ENCODE assay signal across 22 mouse cellular contexts in the genomic region with DNA sequence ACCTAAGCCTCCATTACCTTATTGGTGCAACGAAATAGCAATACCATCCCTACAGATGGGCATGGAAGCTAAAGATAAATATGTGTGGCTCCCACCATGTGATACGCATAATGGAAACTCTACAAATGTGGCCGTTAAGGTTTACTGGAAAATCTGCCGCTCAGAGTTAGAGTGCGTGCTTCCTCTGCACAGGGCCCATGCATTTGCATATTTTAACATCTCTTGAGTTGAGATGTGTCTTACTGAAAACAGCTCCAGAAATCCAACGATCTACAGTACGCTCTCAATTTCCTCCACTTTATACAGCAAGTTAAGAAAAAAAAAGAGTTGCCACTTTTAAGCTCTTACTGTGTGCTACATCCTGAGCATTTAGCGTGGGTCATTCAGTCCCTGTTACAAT.
A peak's percentile ranks its signal among the peaks of the same experiment; 100 is the strongest.
DNase-seq lines count a peak whose midpoint lies in the region; ATAC-seq lines count a peak whose summit lies in the region.
"Had no signal": no experiment of that assay in that cellular context is flagged by ENCODE, and none has a peak within 500 bp of the region (broad histone marks: within the 10 kb centered on the region; RNA-seq: fewer than 3 reads in every experiment).

No protein-coding gene starts in this region.

- no peaks in the 10 kb centered on the region for H3K9me3 ChIP-seq in forebrain, embryonic 16.5 days (ENCODE audit: control insufficient read depth, low read length)
- H3K9me3 ChIP-seq in forebrain, embryonic 15.5 days: no peaks in the 10 kb centered on the region
- H3K9me3 ChIP-seq: G1E had no signal

- WGBS in forebrain, embryonic 16.5 days: 75% methylated on average over 8 of the region's 8 CpGs
- 81% methylated on average over 8 of the region's 8 CpGs for WGBS in forebrain, embryonic 15.5 days

- no peak overlapping the region for H3K4me3 ChIP-seq in forebrain, embryonic 16.5 days (replicated peaks; ENCODE audit: low read length)
- H3K4me3 ChIP-seq in forebrain, embryonic 15.5 days: no peak overlapping the region

- no peaks in the 10 kb centered on the region for H3K27me3 ChIP-seq in forebrain, embryonic 16.5 days (replicated peaks; ENCODE audit: control insufficient read depth, insufficient read depth, low read length)
- no peaks in the 10 kb centered on the region for H3K27me3 ChIP-seq in forebrain, embryonic 15.5 days
- H3K27me3 ChIP-seq: CH12.LX had no signal

- no peaks in the 10 kb centered on the region for H3K4me1 ChIP-seq in forebrain, embryonic 16.5 days (replicated peaks; ENCODE audit: control insufficient read depth, insufficient read depth, low read length)
- peaks cover 4% of the 10 kb centered on the region; the same call in 1 of the 2 replicates for H3K4me1 ChIP-seq in forebrain, embryonic 15.5 days

- no peaks in the 10 kb centered on the region for H3K36me3 ChIP-seq in forebrain, embryonic 16.5 days (ENCODE audit: control insufficient read depth, insufficient read depth)
- no peaks in the 10 kb centered on the region for H3K36me3 ChIP-seq in forebrain, embryonic 15.5 days
- H3K36me3 ChIP-seq: G1E had no signal

- no peak for DNase-seq in frontal cortex, postnatal 25 days (ENCODE audit: low spot score in 2 of 2)
- peak; percentile 34 for DNase-seq in brain, adult 2 months (ENCODE audit: low read depth, low spot score)
- DNase-seq in layer of hippocampus, postnatal 25 days (ENCODE audit: extremely low spot score in 1 of 2, low spot score in 1 of 2): no peak
- DNase-seq: adrenal gland, adult 2 months; adrenal gland, adult 8-10 months; adrenal gland, postnatal 10 days; adrenal gland, postnatal 14 days; adrenal gland, postnatal 25 days; adrenal gland, postnatal 36 days; B cell, adult 2 months; cerebellum, adult 11 months; cerebellum, adult 11-12 months; cerebellum, adult 18-20 months; cerebellum, adult 2 months had no signal

- H3K27ac ChIP-seq in forebrain, embryonic 16.5 days (ENCODE audit: low read length): no peak overlapping the region
- no peak overlapping the region for H3K27ac ChIP-seq in forebrain, embryonic 15.5 days (replicated peaks)

- 0 out of 2 replicates have a peak, but pooled peaks have one; percentile 31 for ATAC-seq in forebrain, embryonic 16.5 days
- ATAC-seq in forebrain, embryonic 15.5 days (replicated peaks): no peak
- peak; percentile 90 for ATAC-seq in frontal cortex, adult (ENCODE audit: low TSS enrichment)
- ATAC-seq: activated CD4-positive, CD25-positive, alpha-beta regulatory T cell, adult 4 months; CD4-positive, CD25-positive, alpha-beta regulatory T cell, adult 4 months; Patski had no signal

- H3K4me2 ChIP-seq in forebrain, embryonic 16.5 days (ENCODE audit: low read length): no peak overlapping the region
- H3K4me2 ChIP-seq in forebrain, embryonic 15.5 days (replicated peaks): no peak overlapping the region

- no peak overlapping the region for H3K9ac ChIP-seq in forebrain, embryonic 16.5 days (replicated peaks; ENCODE audit: low read depth, low read length)
- no peak overlapping the region for H3K9ac ChIP-seq in forebrain, embryonic 15.5 days (replicated peaks)
